Mouse (Mus musculus): ENCODE measurements around the gene Hcn3. TPM values are rescaled to one million over a fixed set of nuclear protein-coding genes. Genes with fewer than 3 reads are reported as not detected.
"Not testable (repeated sequence)": the region's sequence is repeated elsewhere in the genome, so short reads cannot be mapped to it uniquely, and the experiment has no call there.

Hcn3 gene
- total RNA-seq, 2 experiments from 2014 or later, result 11.8 to 12.1 TPM

DNA sequence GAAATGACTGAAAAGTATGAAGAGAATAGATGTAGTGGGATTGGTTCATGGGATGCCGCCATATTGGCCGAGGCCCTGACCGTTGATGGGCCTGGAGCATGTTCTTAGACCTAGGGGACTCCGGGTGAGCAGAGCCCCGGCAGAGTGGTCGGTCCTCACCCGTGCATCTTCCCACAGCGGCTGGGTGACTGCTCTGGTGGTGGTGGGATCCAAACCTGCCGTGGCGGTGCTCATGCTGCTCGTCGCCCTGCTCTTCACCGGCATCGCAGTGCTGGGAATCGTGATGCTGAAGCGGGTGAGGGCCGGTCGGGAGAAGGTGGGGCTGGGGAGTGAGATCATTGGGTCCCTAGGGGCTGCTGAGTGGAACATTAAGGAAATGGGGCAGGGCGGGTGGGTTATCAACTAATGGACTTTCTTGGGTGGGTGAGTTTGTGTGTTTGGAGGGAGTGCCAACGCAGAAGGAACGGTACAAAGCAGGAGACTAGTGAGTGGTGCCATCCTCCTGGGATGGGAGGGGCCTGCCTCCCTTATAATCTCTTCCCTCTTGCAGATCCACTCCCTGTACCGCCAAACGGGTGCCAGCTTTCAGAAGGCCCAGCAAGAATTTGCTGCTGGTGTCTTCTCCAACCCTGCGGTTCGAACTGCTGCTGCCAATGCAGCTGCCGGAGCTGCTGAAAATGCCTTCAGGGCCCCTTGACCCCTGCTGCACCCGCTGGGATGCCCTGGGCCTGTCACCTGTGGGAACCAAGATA is 21.9 kb upstream of the Hcn3 start:
- DNase-seq, result no peak

DNA sequence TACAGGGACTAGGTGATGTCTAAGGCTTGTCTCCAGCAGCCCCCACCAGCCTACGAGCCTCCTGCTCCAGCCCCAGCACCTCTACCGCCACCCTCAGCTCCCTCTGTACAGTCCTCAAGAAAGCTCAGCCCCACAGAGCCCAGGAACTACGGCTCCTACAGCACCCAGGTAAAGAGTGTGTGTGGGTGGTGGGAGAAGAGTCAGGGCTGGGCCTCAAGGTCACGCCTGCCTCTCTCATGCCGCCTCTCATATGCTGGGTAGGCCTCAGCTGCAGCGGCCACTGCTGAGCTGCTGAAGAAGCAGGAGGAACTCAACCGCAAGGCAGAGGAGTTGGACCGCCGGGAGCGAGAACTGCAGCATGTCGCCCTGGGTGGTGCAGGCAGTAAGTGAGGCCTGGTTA is 19.1 kb upstream of the Hcn3 start:
- DNase-seq, result no peak

DNA sequence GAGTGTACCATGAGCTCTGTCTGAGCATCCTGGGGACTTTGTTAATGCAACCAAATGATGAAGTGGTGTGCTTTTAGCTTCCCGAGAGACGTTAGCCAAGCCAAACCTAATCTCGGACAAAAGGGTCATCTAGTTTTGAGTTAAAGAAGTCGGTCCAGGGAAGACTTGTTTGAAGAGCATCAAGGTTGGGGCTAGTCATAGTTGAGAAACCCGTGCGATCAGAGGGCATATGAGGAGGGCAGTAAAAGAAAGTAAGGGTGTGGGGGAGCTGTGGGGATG is 18.1 kb upstream of the Hcn3 start:
- DNase-seq, result no peak

DNA sequence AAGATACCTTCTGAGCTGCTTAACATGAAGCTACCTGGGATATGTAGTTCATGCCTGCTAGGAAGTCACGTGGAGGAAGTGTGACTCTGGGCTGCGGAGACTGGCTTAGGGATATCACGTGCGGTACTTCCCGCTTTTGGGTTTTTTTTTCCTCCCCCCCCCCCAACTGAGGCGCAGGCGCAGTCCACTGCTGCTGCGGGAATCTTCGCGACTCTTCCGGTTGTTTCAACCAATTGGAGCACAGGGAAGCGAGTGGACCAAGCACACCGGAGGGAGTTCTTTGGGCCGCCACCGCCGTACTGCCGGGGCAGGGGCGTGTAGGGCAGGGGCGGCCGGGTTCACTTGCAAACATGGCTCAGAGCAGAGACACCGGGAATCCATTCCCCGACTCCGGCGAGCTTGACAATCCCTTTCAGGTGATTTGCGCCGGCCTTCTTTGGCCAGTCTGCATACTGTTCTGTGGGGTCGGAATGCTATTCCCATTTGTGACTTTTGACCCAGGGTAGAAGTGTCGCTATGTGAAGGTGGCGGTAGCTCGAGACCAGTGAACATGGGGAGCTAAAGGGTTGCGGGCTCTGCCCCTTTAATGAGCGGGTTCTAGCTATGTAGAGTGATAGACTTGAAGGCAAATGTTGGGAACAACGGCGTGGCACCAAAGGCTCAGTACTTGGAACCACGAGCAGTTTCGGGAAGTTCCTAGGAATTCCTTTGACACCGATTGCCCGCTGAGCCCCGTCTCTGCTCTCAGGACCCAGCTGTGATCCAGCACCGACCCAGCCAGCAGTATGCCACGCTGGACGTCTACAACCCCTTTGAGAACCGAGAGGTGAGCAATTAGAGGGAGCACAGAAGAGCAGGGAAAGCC is 17.5 kb upstream of the Hcn3 start, which contains the start of gene Scamp3:
Gene Scamp3 (plus strand): TSS at position 232 of the 865 bp plus-strand sequence.
- DNase-seq, result peak; percentile 81 to 84

DNA sequence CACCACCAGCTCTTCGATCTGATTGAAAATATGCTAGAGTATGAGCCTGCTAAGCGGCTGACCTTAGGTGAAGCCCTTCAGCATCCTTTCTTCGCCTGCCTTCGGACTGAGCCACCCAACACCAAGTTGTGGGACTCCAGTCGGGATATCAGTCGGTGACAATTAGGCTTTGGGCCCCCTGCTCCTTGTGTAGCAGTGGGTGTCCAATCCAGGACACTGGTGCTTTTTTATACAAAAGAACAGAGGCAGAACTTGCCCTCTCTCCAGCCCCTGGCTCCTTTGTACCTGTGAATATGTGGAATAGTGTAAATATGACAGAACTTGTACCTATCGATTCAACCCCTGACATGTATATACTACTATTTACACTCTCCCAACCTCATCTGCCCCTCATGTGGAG is 16.4 kb upstream of the Hcn3 start:
- DNase-seq, result no peak

DNA sequence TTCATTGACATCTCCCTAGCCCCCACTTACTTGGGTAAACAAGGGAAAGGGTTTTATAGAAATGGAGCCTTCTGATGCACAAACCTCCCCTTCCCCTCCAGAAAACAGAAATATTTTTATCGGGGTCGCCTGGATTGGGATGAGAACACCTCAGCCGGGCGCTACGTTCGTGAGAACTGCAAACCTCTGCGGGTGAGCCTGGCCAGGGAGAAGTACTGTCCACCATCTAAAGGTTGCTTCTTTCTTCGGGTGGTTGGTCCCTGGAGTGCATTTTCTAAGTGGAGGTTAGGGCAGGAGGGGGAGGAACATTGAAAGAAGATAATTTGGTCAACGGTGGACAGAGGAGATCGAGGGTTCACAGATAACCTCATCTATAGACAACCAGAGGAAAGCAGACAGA is 15.5 kb upstream of the Hcn3 start:
- no peak for DNase-seq

DNA sequence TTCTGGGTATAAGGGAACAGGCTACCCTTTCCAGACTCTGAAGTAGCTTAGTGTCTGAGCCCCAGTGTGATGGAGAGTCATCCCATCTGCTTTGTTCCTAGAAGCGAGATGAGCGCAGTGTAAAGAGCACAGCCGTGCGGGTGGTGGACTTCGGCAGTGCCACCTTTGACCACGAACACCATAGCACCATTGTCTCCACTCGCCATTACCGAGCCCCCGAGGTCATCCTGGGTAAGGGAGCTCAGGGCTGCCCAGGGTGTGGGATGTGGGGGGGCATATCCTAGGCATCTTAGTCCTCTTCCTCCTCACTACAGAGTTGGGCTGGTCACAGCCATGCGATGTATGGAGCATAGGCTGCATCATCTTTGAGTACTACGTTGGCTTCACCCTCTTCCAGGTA is 14.8 kb upstream of the Hcn3 start:
- DNase-seq, result no peak

DNA sequence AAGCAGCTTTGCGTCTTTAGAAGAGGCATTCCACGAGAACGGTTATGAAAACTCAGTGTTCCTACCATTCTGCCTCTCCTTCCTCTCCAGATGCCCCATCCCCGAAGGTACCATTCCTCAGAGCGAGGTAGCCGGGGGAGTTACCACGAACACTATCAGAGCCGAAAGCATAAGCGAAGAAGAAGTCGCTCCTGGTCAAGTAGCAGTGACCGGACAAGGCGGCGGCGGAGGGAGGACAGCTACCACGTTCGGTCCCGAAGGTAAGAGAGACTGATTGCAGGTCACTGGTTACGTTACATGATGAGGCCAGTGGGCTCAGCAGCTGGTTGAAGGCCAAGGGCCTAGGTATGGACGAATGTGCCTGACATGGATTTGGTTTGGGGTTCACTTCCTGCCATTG is 6.9 kb upstream of the Hcn3 start:
- DNase-seq, result no peak

DNA sequence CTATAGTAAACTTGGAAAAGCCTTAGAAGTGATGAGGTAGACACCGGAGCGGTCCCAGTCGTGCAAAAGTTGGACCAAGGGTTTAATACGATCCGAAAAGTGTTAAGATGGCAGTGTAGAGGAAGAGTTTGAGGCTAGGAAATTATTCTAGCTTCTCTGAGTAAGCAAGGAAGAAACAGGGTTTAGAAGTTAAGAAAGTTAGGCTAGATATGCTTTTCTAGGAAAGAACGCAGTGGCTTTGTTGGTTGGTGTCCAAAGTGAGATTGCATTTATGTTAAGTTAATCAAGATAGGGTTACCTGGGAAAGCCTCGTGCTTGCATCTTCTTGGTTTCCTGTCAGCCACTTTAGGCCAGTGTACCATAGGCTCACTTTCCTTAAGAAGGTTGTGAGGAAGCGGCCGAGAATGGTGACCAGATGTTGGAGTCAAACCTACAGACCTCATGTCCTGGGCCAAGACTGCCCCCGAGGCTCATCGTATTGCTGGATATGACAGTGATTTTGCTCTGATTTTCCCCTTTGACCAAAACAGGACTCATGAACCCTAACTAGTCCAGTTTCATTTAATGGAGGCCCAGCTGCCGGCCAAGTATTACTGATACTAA is 5.4 kb upstream of the Hcn3 start:
- no peak for DNase-seq

DNA sequence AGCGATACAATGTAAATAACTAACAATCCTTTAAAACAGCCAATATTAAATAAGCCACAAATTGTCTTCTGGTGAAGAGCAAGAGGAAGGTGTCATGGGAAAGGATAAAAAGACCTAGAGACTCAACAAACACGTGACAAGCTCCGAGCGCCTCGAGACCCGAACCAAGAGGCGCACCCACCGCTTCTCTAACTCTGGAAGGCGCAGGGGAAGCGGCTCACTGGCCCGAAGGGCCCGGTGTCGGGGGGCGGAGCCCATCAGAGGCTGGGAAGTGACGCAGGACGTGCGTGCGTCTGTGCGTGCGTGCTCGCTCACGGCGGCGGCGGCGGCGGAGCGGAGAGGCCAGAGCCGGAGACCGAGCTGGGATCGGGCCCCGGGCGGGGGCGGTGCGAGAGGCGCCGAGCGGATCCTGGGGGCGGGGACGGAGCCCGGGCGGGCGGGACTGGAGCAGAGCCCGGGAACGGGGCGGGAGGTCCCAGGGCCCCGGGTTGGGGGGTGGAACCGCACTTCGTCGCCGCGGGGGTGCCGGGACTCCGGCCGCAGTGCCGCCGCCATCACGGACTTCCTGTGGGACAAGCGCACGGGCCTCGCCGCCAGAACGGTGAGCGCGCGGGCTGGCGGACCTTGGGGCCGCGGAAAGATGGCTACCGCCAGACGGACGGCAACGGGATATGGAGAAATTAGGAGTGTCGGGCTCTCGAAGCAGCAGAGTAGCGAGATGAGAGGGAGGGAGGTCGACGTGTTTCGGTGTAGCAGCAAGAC is 4.7 kb upstream of the Hcn3 start, which contains the start of gene Clk2:
Gene Clk2 (plus strand): TSS at position 290 of the 762 bp plus-strand sequence.
- peak; percentile 93 for DNase-seq

DNA sequence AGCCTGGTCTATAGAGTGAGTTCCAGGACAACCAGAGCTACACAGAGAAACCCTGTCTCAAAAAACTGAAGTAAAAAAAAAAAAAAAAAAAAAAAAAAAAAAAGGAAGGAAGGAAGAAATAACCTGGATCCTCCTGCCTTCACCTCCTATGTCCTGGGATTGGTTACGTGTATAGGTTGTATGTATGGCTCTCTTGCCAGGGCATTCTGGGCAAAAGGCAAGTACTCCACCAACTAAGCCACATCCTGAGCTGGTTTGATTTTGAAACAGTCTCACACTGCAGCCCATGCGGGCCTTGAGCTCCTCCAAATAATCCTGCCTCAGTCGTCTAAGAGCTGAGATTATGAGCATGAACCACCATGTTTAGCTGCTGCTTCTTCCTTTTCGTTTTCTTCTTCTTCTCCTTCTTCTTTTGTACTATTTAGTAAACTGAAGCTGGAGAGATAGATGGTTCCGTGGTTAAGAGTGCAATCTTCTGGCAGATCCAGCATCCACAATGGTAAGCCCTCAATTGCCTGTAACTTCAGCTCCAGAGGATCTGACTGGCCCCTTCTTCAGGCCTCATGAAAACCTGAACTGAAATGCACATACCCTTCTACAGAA is 3.7 kb upstream of the Hcn3 start:
- no peak for DNase-seq

DNA sequence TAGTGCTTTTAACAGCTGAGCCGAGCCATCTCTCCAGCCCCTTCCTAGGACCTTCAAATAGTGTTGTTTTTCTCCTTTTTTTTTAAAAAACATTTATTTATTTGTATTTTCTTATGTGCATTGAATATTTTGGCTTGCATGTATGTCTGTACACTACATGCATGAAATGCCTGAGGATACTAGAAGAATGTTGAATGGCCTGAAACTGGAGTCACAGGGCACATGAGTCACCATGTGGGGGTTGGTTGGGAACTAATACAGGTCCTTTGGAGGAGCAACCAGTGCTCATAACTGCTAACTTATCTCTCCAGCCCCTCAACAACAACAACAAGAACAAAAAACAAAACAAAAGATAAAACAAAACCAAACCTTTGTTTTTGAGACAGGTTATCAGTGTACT is 3.1 kb upstream of the Hcn3 start:
- DNase-seq, result no peak

DNA sequence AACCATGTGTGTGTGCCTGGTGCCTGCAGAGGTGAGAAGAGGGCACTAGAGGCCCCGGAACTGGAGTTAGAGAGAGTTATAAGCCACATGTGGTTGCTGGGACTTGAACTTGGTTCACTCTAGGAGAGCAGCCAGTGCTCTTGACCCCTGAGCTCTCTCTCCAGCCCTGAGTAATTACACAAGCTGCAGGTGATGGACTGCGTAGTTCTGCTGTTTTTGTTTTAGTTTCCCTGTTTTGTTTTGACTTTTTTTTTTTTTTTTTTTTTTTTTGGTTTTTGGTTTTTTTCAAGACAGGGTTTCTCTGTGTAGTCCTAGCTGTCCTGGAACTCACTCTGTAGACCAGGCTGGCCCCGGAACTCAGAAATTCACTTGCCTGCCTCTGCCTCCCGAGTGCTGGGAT is 1.8 kb upstream of the Hcn3 start:
- no peak for DNase-seq

DNA sequence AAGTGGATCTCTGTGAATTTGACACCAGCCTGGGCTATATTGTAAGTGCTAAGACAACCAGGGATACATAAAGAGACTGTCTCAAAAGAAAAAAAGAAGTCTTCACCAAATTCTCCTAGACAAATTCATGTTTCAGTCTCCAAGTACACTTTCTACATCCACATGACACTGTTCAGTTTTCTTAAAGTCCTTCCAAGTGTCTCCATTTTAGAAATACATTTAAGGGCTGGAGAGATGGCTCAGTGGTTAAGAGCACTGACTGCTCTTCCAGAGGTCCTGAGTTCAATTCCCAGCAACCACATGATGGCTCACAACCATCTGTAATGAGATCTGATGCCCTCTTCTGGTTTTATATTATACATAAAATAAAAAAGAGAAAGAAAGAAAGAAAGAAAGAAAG is 1.2 kb upstream of the Hcn3 start:
- not testable (repeated sequence) for DNase-seq

DNA sequence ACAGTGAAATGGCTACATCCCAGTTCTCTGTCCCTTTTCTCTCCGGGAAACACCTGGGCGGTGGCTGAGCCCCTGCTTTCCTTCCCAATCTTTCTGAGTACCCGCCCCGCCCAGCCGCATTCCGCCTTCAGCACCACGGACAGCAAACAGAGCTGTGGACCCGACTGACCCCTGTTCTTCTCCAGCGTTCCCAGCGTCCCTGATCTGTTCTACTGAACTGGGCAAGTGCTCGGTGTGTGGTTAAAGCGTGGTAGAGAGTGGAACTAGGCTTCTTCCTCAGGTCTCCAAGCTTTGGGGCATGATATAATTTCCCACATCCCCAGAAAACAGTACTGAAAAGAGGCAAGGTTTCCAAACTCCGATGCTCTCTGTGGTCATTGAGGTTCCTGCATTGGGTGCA is 785 bp downstream of the Hcn3 start:
- DNase-seq, result no peak

DNA sequence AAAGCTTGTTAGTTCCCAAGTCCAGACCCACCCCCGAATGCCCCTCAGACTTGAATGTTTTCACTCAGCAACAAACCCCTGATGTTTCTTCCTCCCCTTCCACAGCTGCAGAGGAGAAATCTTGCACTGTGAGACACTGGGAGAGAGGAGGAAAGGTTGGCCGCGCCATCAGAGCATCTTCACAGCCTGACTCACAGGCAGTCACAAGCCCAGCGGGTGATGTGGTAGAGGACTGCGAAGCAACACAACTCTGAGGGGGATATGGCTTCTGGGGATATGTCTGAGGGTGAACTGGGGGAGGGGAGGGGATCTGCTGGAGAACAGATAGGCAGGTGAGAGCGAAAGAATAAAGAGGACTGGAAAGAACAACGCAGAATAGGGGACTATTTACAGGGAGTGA is 1.3 kb downstream of the Hcn3 start:
- no peak for DNase-seq

DNA sequence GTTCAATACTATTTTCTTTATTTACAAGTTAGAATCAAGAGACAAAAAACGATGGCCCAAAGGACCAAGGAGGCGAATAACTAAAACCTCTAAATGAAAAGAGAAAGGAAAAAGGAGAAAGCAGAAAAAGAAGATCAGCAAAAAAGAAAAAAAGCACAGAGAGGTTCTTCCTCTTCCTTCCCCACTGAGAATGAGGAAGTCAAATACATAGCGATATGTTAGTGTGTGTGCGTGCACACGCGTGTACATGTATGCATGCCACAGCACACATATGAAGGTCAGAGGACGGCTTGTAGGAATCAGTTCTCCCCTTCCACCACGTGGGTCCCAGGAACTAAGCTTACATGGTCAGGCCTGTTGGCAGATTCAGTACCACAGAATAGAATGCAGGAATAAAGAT is 3.0 kb downstream of the Hcn3 start:
- no peak for DNase-seq

DNA sequence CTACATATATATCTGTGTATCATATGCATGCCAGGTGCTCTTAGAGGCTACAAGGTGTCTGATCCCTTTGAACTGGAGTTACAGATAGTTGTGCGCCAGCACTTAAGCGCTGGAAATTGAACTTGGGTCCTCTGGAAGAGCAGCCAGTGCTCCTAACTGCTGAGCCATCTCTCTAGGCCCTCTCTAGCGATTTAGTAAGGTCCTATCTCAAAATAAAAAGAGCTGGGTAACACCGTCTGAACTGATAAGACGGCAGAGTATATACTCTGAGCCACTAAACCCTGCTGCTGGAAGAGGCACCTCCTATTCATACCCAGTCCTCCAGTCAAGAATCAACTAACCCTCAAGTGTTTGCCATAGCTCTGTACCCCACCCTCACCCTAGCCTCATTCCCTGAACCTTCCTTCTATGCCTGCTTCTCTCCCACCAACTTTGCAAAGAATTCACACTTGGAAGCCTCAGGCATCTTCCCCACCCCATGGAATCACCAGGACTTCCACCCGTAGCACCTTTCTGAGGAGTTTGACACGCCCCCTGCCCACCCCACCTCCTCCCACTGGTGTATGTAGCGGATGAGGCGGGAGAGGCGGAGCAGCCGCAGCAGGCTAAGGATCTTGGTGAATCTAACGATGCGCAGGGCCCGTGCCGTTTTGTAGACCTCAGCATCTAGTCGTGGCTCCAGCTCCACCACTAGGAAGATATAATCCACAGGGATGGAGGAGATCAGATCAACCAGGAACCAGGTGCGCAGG is 7.7 kb downstream of the Hcn3 start:
- DNase-seq, result no peak

DNA sequence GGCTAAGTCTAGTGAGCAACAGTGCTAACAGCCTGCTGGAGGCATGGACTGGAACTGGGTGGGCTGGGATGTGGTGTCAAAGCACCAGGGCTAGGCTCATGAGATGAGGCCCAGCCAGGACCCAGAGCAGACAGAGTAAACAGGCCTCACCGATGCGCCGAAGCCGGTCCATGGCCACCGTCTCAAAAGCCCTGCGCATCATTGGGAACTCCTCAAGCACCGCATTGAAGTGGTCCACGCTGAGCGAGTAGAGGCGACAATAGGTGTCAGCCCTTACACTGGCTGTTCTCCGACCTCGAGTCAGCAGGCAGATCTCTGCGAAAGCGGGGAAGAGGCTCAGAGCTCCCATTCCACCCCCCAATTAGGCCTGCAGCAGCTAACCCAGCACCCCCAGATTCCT is 11.4 kb downstream of the Hcn3 start:
- no peak for DNase-seq

DNA sequence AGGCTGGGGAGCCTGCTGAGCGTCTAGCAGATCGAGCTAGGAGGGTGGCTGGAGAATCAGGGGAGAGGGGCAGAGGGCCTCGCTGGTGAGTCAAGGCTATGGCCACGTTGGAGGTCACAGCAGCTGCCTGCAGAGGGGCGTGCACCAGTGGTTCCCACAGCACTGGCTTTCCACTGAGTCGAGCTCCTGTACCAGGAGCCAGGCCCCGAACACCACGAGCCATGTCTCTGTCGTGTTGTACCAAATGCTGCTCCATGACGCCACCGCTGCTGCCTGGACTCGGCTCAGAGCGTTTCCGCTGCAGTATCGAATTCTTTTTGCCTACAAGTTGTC is 12.1 kb downstream of the Hcn3 start:
- DNase-seq, result no peak

DNA sequence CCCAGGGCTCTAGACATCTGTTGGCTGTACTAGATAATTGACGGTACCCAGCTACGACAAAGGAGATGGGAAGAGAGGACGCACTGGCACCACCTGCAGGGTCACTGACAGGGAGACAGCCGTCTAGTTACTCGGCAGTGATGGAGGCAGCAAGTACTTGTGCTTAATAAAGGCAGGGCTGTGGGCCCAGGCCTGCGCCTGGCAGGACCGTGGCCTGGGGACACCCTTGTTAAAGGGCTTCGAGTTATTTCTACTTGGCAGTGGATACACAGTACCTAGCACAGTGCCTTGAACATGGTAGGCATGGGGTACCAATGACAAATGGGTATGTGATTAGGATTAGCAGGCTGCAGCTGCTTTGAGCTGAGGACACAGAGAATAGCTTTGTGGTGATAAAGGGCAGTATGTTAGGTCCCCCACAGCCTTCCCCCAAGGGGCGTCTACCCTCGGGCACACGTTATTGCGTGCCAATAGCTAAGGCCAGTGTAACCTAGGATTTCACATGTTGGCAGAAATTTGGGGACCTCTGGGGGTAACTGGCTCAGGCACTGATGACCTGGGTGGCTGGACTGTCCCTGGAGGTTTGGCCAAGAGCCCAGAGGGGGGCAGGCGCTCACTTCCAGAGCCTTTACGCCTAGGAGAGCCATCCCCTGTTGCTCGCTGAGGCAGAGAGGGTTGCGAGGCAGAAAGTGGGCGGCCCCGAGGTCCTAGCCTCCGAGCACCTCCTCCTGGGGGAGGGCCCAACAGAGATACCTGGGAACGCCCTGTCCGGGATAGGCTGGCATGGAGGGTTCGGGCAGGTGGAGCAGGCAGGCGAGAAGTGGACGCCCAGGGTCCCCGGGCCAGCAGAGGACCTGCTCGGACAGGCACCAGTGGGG is 12.7 kb downstream of the Hcn3 start:
- DNase-seq, result no peak

Measured in layer of hippocampus, postnatal 36 days (tissue).